Mouse (Mus musculus) ZHBTc4 (cell line): ENCODE measurements around the gene Hdac11.
A peak's percentile ranks its signal among the peaks of the same experiment; 100 is the strongest.

Source experiments
- DNase-seq: peaks from one replicate; pipeline ENCODE4 v3.0.0-alpha.2; 2011; ENCODE audit warnings: low read depth, low spot score

Hdac11 gene

DNA sequence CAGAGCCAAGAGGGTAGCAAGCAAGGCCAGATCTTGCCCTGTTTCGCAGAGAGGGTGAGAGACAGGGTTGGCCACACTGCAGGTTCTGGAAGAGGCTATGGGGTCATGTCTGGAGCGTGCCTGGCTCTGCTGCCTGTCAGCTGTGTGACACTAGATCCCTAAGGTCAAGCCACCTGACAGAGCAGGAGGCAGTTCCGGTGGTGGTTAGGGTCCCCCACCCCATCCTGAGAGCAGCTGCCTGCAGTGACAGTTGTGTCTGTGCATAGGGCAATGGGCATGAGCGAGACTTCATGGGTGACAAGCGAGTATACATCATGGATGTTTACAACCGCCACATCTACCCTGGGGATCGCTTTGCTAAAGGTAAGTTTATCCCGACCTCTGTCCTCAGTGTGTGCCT is 12.7 kb downstream of the Hdac11 start:
- DNase-seq: no peak

DNA sequence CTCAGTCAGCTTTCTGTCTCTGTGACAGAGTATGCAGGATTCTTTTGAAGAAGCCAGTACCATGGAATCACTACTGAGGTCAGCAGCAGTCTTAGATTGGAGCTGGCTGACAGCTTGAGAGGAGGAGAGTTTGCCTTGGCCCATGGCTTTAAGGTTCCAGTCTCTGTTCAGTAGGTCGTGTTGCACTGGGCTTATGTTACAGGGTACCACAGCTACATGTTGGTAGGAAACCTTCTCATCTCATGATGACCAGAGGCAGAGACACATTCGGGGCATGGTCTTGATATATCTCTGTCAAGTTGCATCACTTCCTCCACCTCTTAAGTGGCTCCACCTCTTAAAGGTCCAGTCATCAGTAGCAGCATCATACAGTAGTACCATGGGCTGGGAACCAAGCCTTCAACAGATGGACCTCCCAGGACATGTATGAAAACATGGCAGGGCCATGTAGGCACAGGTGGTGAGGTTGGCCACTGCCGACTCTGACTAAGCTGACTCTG is 15.0 kb downstream of the Hdac11 start:
- no peak for DNase-seq

DNA sequence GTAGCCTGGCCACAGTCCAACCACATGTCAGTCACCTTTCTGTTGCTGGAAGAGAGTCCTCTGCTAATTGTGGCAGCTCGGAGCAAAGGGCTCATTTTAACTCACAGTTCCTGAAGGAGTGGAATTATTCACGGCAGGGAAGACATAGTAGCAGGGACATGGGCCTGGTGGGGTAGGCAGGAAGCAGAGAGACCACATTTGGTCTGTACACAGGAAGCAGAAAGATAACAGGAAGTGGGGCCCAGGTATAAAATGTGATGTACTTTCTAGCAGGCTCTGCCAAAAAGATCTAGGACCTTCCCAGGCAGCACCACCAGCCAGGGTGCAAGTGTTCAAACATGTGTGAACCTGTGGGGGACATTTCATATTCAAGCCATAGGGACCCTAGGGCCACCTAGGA is 15.9 kb downstream of the Hdac11 start:
- DNase-seq: no peak

DNA sequence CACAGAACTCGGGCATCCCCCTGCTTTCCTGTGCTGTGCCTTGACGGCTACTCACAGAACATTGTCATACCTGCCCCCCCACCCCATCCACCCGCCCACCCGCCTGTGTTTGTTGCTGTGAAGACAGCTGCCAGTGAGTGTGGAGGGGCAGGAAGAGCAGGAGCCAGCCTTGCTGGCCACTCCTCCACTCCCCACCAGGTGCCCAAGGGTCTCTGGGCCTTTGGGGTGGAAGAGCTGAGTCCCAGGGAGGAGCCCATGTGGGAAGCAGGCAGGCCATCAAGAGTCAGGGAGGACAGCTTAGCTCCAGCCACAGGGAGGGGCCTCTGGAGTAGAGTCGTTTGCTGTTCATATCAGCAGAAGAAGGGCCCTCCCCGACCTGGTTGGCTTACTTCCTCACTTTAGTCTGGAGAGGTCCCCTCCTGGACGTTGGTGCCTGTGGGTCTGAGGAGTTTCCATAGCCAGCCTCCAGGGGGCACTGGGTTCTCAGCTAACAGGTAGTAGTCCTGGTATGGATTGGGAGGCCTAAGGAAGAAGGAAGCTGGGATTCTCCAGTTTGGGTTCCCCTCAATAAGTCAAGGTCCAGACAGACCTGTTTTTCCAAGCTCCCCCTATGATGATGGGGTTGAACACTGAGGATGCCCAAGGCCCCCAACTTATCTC is 16.9 kb downstream of the Hdac11 start:
- DNase-seq: peak; percentile 61

DNA sequence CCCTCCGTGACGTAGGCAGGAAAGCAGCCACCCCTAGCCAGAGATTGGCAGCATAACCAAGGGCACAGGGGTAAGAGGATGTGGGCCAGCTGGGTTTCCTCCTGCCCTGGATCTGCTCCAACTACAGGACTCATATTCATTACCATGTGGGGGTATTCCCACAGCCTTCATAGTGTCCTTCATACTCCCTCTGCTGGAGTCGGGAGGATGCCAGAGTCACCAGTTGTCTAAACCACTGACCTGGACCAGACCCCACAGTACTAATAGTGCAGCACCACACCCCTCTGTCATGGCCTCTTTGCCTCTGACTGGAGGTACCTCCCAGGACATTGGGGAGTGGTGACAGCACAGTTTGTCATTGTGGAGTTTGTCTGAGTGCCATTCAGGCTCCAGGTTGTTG is 17.7 kb downstream of the Hdac11 start:
- DNase-seq: no peak

DNA sequence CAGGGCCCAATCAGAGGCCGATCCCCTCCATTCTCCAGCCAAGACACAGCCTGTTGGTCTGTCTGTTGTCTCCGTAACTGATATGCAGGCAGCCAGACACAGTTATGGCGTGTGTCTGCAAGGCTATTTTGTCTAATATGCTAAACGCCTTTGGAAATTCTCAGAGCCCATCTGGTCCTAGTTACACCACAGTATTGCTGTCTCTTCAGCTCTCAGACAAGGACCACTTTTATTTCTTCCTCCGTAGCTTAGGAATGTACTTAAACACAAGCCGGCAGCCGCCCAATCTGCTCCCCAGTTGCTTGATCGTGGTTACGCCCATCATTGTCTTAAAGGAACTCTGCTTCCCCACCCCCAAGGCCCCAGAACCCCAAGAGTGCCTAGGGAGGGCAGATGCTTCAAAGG is 24.3 kb downstream of the Hdac11 start:
- peak; percentile 9 for DNase-seq

DNA sequence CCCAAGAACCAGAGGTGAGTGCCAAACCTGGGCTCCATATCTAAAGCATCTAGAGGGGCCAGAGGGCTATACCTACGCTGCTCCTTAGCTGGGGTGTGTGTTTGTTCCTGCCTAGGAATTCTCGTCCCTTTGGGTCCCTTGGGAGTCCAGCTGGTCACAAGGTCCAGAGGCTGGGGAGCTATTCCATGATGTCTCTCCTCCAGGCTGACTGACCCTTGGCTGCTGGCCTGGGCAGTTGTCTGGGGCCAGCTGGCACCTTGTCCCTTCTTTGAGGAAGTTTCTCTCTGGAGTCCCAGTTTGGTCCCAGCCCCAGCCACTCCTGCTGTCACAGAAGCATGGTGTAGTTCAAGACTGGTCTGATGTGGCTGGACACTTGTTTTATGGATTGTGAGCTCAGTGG is 24.9 kb downstream of the Hdac11 start:
- no peak for DNase-seq

DNA sequence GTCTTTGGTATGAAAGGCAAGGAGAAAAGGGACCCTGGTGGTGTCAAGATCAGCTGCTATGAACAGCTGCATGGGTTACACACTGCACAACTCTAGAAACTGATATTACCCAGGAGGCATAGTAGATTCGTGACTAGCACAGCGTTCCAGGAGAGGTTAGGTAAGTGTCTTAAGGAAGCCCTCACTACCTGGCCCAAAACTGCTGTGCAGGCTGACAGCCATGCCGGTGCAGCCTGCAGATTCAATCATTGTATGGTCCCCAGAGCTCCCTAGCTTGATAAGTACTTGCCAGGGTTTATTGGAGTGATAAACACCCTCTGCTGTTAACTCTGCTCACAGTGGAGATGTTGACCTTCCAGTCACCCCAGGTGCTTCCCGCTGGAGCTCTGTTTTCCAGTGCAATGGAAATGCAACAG is 25.6 kb downstream of the Hdac11 start:
- DNase-seq: no peak

DNA sequence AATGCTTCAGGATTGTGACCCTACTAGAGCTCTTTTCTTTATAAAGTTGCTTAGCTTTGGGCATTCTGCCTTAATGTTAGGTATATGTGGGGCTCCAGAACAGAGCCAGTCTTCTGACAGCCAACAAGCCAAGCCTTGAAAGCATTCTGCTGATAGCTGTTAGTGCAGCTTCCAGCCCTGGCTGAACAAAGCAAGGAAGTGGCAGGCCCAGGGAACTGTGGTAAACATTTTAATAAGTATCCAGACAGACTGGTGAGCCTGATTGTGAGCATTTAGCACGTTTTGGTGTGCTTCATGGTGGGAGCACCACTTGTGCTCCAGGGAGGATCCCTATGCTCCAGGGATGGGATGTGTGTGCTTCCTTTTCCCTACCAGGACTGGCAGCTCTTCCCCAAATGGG is 26.6 kb downstream of the Hdac11 start:
- no peak for DNase-seq

DNA sequence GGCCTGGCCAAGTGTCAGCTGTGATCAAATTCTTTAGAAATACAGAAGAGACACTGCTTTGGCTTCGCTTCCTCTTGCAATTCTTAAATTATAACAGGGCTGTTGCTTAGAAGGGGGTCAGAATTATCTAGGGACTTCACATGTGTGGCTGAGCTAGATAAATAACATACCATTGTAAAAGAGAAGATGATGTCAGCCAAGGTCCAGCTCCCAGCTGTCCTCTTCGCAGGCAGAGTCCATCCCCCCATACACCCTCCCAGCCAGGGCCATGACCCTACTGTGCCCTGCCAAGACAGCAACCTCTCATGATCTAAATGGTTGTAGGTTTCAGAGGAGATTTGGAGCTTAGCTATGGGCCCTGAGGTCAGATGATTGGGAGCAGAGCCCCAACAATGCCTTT is 27.5 kb downstream of the Hdac11 start:
- no peak for DNase-seq

DNA sequence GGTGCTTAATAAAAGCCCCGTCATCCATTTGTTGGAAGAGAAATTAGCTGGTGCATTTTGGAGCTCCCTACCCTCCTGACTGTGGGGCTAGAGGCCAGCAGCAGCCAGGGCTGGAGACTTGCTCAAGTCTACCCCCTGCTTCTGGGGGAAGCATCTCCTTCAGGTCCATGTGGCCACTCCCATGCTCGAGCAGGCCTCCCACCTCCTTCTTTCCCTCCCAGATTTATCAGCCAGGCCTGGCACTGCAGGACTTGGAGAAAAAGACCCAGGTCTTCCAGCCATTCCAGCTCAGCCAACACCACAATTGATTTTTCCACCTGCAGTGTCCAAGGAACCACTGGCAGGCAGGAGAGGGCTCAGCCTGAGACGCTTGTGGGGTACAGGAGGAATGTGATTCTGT is 28.3 kb downstream of the Hdac11 start:
- DNase-seq: no peak

DNA sequence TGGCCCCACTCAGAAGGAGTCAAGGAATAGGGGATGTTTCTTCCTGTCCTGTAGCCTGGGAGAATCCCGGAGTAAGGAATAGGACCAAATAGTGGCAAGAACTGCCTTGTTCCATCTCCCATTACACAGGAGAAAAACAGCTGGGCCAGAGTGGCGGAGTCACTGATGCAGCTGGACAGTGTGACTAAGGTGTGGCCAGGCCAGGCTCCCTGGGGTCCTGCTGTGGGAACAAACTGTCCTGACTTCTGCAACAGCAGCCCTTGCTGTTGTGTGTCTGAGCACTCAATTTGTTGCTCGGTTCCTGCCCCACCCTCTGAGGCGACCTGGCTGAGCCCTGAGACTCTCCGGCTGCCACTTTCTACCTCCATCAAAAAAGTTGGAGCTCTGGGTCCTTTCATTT is 29.0 kb downstream of the Hdac11 start:
- no peak for DNase-seq

DNA sequence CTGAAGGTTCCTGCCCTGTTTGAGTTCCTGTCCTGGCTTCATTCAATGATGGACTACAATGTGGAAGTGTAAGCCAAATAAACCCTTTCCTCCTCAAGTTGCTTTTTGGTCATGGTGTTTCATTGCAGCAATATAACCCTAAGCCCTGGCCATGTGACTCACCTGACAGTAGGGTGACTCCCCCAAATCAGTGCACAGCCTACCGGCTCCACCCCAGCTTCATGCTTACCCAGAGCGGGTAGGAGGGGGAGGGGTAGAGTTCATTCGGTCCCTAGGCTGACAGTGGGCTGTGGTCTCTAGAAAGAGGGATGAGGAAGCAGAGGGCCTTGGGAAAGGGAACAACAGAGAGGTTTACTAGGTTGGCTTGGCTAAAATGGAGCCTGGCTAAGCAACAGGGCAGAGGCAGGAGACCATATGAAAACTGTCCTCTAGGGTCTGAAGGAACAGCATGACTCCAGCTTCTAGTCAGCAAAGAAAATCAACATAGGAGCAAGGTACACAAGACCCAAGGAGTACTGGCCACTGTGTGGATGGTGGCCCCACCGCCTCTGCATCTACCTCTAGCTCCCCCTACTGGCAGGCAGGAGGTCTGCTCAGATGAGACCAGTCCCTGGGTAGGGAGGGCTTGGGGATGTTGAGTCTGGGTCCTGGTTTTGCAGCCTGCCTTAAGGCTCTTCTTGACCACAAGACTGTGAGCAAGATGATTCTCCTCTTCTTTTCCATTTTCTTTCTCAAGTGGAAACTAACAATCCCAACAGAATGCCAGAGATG is 29.9 kb downstream of the Hdac11 start:
- peak; percentile 46 for DNase-seq

DNA sequence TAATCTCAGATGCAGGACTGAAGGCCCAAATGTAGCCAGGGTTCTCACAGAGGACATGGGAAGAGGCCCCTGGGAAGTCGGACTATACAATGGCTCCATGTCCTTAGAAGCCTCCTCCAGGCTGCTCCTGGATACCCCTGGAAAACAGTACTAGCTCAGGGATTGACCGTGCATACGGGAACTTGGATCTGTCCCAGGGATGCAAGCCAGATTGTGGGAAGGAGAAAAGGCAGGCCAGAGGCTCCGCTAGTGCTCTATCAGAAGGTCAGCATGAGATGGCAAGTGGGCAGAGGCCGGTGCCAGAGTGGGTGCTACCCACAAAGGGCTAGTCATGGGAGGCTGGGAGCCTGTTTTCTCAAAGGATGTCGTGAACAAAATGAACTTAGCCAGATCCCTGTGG is 30.5 kb downstream of the Hdac11 start:
- DNase-seq: no peak

DNA sequence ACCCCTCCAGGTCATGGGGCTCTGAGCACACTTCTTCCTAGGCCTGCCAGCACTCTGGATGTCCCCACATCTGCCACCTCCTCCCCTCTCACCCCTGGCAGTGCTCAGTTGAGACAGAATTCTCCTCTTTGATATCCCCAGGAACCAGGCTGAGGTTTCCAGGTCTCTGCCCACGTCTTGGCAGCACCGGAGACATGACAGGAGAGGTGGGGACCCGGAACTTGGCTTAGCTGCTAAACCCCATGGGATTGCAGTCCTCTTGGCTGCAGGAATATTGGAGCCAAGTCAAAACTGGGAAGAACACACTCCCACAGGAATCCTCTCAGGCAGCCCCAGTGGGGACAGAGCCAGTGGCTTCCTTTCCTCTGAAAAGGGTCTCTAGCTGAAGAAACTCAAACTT is 31.4 kb downstream of the Hdac11 start:
- DNase-seq: no peak

DNA sequence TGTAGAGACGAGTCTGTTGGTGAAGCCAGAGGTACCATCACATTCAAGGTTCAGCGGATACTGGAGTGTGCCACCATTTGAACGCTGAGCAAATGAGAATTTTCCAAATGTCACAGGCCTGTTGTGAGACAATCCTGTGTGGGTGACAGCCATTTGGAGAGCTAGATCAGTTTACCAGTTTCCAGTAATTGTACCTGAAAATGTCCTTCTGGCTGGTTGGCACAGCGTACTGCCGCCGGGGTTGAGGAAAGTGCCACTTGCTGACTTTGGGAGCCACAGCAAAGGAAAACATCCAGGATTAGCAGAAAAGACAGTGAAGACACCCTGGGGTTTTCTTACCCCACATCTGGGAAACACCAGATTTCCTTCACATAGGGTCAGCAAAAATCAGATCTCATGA is 33.5 kb downstream of the Hdac11 start:
- DNase-seq: no peak

DNA sequence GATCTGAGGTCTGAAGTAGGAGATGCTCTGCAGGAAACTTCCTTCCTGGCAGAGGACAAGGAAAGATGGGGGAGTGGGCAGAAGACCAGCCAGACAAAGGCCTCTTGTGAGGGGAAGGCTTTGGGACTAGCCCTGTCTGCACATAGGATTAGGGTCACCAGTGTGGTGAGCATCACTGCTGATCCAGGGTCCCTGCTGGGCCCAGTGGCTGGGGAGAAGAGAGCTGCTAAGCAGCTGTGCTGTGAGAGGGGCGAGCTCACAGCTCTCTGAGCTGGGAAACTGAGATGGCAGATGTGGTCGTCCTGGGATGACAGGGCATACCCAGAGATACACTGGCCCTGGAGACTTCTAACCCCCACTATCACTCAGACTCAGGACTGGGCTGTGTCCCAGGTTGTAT is 35.0 kb downstream of the Hdac11 start:
- DNase-seq: no peak

DNA sequence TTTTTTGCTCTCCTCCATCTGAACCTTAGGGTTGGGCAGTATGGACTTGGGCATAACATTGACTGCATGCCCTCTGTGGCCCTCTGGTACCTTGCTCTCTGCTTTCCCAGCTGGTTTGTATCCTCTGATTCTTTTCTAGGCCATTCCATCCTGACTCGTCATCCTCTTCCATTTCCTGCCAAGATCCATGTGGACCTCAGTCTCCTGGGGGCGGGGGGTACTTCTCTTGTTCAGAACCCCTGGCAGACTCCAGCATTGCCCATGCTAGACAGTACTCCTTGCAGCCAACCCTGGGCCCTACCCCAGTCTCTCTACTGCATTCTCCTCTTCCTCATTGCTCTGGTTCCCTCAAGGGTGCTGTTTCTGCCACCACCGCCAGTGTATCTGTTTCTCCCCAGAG is 36.0 kb downstream of the Hdac11 start:
- DNase-seq: no peak

DNA sequence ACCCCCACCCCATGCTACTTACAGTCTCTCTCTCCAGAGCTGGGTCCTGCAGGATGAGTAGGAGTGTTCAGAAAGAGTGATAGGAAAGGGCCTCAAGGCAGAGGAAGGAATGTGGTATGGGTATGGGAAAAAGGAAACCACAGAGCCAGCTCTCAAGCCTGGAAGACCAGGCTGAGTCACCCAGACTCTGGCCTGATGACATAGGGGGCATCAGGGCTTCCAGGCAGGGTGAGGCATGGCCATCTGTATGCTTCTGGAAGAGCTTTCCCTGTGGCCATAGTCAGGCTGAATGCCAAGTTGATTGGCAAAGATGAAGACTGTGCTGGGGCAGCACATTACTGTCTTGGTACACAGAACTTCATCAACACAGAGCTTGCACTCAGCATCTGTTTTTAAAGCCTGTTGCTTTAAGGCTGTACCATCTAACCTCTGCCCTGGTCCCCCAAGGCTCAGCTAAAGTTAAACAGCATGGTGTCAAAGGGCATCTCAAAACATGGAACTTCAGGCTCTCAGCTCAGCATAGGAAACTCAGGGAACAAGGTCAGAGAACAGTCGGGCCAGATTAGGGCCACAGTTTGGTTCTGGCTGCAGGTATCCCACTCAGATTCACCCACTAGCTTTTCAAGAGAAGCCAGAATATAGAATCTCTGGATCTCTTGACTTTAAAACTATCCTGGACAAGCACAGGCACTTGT is 36.5 kb downstream of the Hdac11 start:
- no peak for DNase-seq

DNA sequence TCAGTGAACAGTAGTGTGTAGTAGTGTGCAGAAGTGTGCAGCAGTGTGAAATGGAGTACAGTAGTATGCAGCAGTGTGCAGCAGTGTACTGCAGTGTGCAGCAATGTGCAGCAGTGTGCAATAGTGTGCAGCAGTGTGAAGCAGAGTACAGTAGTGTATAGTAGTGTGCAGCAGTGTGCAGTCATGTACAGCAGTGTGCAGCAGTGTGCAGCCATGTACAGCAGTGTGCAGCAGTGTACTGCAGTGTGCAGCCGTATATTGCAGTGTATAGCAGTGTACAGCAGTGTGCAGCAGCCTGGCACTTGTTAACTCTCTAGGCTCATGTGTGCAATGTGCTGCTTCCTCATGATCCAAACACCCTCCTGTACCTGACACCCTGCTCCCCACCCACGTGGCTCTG is 42.0 kb downstream of the Hdac11 start:
- DNase-seq: no peak

DNA sequence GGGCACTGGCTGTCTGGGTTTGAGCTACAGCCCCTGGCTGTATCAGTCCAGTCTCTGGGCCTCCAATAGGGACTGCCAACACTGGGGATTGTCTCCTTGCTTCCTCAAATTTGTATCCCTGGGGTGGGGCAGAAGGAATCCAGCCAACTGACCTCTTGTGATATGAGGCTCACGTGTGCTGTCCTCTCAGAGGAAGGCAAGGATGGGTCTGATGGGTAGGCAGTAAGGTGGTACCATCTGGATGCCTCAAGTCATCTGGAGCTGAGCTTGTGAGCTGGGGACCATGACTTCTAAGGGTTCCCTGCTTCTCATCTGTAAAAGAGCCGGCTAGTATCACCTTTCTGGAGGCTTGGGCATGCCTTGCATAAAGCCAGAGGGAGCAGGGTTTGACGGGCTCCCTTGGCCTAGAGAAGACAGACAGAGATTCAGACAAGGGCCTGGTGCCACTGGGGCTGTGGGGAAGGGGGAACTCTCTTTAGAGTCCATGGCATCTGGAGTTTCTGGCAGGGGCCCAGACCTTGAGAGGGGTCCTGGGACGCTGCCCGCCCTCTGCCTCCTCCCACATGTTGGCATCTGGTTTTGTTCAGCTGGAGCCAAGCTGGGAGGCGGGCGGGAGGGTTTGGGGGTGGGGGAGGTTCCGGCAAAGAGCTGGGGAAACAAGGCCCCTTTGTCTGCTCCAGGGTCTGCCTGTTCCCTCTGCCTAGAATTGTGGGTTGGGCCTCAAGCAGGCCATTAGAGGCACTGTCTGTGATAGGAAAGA is 44.1 kb downstream of the Hdac11 start:
- no peak for DNase-seq

DNA sequence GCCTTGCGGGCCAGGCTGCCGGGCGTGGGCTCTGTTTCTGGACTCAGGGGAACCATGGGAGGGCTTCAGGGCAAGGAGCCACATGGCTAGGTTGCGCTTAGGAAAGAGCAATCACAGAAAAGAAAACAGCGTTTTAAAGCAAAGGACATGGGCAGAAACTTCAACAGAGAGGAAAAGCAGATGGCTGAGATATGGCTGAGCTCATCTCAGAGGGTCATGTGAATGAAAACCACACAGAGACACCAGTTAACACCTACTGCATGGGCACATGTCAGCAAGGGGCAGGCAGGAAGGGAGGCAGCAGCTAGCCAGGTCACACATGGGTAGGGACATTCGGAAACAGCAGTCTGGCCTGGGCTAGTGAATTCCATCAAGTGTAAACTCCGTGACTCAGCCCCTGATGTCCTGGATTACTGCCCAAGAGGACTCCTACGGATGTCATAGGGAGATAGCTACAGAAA is 45.4 kb downstream of the Hdac11 start:
- no peak for DNase-seq
